Mouse (Mus musculus) mesoderm, embryonic 11.5 days (tissue): ENCODE results near the gene Rnf38.
A peak's percentile ranks its signal among the peaks of the same experiment; 100 is the strongest.

Source experiments
- DNase-seq: peaks from one replicate; pipeline ENCODE4 v3.0.0-alpha.2; 2012; ENCODE audit warnings: low read depth, low spot score

The Rnf38 gene

DNA sequence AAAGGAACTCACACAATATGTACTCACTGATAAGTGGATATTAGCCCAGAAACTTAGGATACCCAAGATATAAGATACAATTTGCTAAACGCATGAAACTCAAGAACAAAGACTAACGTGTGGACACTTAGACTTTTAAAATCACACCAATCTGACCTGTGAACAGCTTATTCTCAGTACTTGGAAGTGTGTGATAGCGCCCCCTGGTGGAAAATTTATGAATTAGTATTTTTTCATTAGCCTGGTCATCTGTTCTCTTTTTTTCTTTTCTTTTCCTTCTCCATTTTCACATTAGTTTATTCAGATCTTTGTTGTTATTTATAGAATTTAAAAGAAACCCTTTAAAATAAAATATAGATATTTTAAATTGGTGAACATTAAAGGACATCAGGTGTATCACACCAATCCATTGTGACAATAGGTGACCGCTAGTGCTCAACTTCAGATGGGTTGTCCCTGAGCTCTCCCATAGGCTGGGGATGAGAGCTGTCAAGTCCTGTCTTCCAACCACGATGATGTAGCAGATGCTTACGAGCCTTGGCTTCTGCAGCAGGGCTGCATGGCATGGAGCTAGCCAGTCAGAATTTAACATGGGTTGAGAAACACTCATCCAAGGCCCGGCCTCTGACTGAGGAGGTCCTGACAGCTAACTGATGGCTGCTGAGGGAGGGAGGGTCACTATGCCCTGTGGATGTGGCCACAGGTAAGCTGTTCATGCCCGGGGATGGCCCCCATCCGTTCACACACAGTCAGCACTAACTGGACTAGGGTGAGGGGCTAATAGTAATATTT, 114.0 kb downstream of the Rnf38 start:
- DNase-seq = peak; percentile 70

DNA sequence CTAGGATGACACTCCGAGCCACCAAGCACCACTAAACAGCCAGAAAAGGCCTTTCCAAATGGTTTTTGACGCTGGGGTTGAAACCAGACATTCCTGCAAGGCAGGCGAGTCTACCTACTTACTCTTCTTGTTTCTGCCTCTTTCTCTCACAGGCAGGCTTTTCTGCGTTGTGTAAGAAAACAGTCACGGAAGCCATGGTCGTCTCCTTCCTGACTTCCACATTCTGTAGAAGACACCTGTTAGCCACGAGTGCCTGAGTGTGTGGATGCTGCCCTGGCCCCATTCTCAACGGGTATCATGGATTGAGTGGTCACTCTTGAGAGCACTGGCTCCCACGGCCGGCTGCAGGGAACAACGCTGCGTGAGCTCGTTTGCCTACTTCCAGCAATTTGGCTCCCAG, 118.5 kb downstream of the Rnf38 start:
- no peak for DNase-seq

DNA sequence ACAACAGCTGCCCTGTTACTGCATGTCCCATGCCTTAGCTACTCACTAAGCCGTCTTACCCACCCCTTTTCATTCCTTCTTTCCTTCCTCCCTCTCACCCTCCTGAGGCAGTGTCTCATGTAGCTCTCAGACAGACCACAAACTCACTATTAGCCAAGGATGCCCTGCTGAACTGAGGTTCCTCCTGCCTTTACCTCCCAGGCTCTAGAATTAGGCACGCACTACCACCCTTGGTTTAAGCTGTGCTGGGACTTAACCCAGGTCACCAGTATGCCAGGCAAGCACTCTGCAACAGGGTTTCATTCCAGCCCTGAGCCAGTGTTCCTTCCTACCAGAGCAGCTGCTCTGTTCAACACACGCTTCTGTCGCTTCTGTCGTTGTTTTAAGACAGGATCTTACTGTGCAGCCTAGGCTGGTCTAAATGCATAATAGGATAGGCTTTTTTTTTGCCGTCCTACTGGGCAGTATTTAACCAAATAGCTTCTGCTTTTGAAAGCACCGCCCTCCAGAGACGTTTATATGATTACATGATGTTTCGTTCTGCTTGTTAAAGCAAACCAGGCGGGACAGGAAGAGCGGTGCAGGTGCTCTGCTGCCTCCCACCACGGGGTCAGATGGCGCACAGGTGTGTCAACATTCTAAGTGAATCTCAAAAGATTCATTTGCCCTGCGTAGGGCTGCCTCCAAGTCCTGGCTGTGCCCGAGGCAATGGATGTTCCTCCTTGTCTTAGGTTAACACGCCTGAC, 120.0 kb downstream of the Rnf38 start:
- peak; percentile 60 for DNase-seq

DNA sequence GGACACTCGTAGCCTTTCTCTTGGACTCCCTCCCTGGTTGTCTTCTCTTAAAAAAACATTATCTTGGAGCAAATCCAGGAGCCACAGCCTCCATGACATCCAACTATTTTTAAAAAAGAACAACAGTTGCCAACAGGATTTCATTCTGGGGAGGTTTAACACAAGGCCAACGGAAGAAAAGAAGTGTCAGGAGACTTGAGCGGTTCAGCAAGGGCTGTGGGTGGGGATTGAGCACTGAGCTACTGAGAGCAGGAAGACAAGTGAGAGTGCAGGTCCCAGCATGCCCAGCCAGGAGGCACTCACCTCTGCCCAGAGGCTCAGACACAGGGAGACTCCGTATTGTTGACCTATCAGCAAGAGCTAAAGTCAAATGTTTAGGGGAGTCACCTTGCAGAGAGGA, 120.8 kb downstream of the Rnf38 start:
- no peak for DNase-seq

DNA sequence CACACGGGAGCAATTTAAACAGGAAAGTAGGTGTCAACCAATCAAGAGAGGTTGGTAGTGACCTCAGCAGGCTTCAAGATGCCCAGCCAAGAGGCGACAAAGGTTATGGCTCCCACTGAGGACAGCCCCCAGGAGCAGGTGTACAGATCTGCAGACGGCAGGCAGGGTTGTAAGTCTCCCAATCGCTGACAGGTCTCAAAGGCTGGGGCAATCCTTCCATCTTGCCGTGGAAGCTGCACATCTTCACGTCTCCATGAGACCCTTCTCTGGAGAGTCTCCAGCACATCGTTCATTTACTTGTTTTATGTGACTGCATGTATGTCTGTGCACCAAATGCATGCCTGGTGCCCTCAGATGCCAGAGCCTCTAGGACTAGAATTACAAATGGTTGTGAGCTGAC, 122.8 kb downstream of the Rnf38 start:
- DNase-seq = no peak

DNA sequence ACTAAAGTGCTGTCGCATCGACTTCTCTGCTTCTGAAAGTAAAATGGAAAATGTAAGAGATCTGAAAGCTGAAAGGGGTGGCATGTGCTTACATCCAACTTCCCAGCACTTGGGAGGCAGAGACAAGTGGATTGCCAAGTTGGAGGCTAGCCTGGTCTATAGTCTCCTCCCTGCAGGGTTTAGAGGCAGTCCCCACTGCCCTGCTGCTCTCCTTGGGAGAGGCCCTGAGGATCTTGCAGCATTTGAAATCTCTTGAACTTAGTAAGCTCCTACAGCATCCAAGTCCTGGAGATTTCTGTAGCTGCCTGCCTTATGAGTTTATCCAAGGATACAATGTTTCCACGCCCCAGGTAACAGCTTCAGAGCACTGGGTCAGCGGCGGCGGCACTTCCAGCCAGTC, 125.3 kb downstream of the Rnf38 start:
- no peak for DNase-seq

DNA sequence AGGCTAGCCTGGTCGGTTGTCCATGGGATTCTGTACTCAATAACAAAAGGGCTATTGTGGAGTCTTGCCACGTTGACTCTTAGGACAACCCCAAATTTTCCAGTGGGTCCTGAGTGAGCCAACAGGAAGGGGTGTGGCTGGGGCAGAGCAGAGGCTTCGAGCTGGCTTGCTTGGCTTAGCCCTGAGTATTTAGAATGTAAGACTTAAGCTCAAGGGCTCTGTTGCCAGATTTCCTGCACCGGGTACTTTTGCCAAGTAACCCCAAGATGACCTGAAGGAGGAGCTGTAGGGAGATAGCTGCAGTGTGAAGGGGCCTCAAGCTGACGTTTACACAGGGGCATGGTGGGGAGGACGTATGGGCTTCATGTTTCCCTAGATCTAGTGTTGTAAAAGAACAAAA, 126.2 kb downstream of the Rnf38 start:
- DNase-seq = no peak

DNA sequence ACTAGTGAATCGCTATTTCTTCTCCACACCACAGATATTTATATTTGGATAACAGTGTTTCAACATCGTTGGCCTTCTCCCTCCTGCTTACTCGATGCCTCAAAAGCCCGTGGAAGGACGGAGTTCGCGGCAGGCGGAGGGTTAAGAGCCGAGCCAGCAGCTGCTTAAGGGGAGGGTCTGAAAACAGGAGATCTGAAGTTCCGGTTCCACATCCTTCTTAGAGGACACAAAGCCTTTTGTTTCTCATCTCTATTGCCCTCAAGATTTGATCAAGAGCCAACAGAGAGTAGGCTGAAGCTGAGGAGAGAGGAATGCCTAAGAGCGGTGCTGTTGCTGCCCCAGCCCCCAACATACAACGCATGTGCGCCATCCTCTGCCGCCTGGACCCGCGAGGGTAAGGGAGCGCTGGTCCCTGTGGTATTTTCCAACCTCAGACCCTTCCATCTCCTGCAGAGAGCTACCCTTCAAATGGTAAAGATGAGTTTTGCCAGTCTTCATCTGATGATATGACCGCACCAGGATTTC, 127.2 kb downstream of the Rnf38 start:
- peak; percentile 20 for DNase-seq

DNA sequence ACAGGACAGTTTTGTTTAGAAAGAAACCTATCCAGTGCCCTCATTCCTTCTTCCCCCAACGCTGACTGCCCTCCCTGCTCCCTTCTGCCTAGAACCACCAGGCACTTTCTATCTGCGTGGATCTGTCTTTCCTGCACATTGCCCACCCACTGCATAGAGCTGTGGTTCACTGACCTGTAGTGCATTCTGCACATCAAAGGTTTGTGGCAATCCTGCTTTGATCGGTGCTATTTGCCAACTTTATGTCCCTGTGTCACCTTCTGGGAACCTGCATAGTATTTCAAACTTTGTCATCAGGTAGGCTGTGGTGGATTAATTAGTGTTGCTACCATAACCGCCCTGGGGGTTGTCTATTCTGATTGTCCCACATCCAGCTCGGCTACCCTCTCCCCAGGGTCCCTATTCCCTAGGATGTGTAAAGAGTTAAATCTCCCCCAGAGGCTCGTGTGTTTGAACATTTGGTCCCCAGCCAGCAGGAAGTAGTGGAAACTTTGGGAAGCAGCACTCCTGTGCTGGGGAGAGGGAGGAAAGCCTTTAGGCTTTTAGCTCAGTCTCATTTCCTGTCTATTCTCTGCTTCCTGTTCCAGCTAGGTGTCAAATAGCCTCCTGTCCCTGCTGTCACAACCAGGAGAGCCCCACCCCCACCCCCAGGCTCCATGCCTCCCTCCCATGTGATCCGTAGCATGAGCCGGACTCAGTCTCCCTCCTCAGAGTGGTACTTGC, 129.2 kb downstream of the Rnf38 start:
- peak; percentile 18 for DNase-seq

DNA sequence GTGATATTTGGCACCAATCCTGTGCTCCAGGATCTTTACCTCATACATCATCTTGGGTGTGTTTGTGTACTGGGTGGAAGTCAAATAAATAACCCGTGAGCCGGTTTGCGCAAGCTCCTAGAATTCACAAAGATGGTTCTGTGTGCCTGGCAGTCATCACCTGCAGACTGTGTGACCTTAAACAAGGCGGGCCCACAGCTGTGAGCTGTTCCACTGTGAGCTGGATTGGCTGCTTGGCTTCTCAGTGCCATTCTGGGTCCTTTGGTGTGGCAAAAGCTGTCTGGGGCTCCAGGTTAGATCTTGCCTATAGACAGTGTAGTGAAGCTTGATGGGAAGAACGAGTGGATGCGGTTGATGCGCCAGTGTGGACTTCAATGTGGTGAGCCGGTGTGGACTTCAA, 130.0 kb downstream of the Rnf38 start:
- no peak for DNase-seq

DNA sequence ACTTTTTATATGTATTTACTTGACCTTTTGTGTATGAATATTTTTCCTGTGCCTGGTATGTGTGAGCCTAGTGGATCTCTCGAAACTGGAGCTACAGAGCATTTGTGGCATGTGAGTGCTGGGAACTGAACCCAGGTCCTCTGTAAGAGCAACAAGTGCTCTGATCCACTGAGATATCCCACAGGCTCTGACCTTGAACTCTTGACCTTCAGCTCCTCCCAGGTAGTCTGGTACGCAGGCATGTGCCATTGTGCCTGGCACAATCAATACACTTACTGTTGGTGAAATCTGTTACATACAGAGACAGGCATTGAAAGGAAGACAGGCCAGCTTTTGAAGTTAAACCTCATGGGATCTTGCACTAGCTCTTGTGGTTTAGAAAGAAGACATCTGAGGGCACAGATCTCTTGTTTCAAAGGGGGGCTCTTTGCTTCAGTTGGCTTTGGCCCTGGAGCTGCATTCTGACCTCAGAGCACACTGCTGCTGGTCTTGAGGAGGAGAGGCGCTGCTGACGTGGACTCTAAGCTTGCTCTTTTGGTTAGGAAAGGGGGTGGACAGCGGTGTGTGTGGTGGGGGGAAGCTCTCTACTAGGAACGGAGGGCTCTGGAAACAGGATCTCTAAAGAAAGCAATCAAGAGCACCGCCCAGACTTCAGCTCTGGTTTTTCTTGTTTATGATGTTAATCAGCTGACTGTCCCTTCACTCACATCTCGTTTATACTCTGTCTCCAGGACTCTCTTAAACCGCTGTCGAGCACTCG, 135.8 kb downstream of the Rnf38 start:
- no peak for DNase-seq

DNA sequence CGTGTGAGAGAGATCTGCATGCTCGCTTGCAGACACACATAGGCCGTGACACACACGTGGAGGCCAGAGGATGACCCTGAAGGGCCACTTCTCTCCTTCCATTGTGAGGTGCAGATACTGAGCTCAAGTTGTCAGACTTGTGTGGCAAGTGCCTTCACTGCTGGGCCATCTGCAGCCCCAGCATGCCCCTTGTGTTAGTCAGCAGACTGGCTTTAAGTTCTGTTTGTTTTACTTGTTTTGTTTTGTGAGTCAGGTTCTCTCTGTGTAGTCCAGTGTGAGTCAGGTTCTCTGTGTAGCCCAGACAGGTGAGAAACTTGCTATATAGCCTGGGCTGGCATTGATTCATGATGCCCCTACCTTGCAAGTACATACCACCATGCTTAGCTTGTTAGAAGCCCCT, 139.1 kb downstream of the Rnf38 start:
- no peak for DNase-seq

DNA sequence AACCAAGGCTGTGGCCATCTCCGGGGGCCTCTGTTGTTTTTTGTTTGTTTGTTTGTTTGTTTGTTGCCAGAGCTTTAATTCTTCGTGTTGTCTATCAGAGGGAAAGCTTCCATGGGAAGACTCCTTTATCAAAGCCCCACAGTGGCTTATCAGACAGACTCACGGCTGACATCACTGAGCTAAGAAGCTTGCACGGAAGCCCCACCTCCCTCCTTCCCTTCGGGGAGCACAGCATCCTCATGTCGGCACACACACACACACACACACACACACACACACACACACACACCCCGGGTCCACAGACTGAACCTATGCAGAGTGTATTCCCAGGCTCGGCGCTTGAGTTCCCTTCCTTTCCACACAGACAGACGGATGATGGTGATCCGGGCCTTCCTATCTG, 141.2 kb downstream of the Rnf38 start:
- DNase-seq = no peak

DNA sequence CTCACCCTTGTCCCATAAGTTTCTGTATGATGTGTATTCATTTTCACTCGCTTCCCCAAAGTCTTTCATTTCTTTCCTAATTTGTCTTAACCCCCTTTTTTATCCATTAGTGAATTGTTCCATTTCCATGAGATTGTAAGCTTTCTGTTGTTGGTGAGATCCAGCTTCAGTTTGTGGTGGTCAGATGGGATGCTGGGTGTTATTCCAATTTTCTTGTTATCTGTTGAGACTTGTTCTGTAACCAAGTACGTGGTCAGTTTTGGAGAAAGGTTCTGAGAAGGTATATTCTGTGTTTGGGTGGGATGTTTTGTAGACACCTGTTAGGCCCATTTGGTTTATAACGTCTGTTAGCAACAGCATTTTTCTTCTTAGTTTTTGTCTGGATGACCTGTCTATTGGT, 148.0 kb downstream of the Rnf38 start:
- DNase-seq = no peak

DNA sequence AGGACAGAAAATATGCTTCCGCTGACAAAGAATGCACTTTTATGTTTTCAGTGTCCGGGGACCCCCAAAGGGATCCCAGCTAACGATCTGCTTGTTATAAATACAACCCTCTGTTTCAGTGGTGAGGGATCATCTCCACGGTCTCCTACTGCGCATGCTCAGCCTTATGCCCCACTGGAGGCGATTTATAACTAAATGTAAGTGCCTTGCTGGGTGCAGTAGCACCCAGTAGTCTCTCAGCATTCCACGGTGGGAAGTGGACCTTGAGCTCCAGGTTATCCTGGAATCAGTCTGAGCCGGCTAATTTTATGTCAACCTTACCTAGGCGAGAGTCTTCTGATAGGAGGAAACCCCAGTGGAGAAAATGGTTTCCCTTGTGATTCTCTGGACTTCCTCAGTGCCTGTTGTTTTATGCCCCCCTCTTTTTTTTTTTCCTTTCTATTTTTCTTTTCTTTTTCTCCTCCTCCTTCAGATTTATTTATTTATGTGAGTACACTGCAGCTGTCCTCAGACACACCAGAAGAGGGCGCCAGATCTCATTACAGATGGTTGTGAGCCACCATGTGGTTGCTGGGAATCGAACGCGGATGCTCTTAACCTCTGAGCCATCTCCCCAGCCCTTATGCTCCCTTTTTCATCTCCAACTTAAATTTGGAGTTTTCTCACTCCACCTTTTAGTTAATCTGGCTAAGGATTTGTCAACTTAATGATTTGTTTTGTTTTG, 148.8 kb downstream of the Rnf38 start:
- no peak for DNase-seq

DNA sequence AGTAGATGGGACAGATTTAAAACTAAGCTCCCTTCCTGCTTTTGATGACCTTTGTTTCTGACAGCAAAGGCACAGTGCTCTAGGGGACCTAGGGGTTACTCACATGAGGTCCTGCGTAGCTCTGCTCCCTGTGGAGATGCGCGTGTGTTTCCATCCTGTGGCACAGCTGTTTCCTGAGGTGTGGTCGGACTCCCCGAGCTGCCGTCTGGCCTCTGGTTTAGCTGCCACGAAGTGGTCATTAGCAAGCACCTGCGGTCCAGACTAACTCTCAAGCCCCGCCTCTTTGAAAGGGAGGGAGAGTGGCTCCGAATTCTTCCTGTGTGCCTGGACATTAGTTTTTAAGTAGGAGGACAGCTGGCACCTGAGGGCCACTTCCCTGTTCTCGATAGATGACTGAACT, 149.6 kb downstream of the Rnf38 start, which contains the start of gene Gne:
Gene Gne, minus strand, starts transcription at position 233 of the 400 bp plus-strand sequence.
- DNase-seq = no peak

DNA sequence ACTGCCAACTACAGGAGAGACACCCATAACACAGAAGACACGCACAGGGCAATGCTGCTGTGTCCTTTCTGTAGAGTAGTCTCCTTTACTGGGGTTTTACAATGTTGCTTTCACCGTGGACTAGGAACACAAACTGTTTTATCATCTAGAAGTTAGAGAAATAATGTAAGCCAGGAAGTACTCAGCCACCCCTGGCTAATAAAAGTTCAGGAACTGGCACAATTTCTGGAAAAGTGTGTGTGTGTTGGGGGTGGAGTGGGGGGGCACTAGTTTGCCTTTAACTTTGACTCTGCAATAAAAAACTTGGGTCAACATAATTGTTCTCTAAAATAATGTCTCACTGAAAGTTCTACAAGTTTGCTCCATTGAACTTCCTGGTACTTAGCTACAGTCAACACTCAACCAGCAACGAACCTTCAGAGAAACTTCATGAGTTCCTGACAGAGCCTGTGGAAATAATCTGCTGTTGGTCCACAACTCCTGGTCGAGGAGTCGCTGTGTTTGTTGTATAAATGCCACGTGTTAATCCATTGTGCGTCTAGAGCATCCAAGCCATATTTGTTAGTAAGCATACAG, 155.1 kb downstream of the Rnf38 start:
- DNase-seq = no peak
